Mouse (Mus musculus): ENCODE results near the gene N4bp1. TPM values are rescaled to one million over a fixed set of nuclear protein-coding genes. Genes with fewer than 3 reads are reported as not detected.

The N4bp1 gene
- polyA plus RNA-seq, 1 experiment from 2014 or later = 2.8 TPM

- WGBS (ENCODE audit: insufficient replicate concordance) = 79% methylated on average over 11 of the region's 11 CpGs
- no peak overlapping the region for H3K9ac ChIP-seq
- DNase-seq (no peak), ATAC-seq (ENCODE audit: low read depth) (no peak)
- H3K27ac ChIP-seq = no peak overlapping the region
- peaks cover 8% of the 10 kb centered on the region for H3K4me1 ChIP-seq (replicated peaks)
- no peaks in the 10 kb centered on the region for H3K27me3 ChIP-seq
- H3K9me3 ChIP-seq (replicated peaks) = no peaks in the 10 kb centered on the region
- no peak overlapping the region for H3K4me3 ChIP-seq (replicated peaks)
- peaks cover 22% of the 10 kb centered on the region for H3K36me3 ChIP-seq
- no peak overlapping the region for H3K4me2 ChIP-seq
Observed at GRCm38 (mm10) chr8:86854686-86855085, 30.4 kb downstream of the N4bp1 start.

GRCm38 (mm10) chr8:86853989-86854373, 31.1 kb downstream of the N4bp1 start:
- H3K4me1 ChIP-seq (replicated peaks) = peaks cover 8% of the 10 kb centered on the region
- DNase-seq = no peak
- H3K27ac ChIP-seq = no peak overlapping the region
- H3K36me3 ChIP-seq = peaks cover 22% of the 10 kb centered on the region
- ATAC-seq (ENCODE audit: low read depth) = no peak
- WGBS (ENCODE audit: insufficient replicate concordance) = 65% methylated on average over 2 of the region's 2 CpGs
- H3K4me3 ChIP-seq (replicated peaks) = no peak overlapping the region
- no peaks in the 10 kb centered on the region for H3K27me3 ChIP-seq
- H3K9me3 ChIP-seq (replicated peaks) = no peaks in the 10 kb centered on the region
- H3K9ac ChIP-seq = no peak overlapping the region
- no peak overlapping the region for H3K4me2 ChIP-seq

GRCm38 (mm10) chr8:86853266-86853988, 31.6 kb downstream of the N4bp1 start:
- DNase-seq (no peak), ATAC-seq (ENCODE audit: low read depth) (no peak)
- Histone ChIP-seq H3K4me3 (replicated peaks) (no peak overlapping the region), H3K27ac (no peak overlapping the region), H3K36me3 (peaks cover 22% of the 10 kb centered on the region), H3K9me3 (replicated peaks) (no peaks in the 10 kb centered on the region), H3K4me1 (replicated peaks) (peaks cover 8% of the 10 kb centered on the region), H3K27me3 (no peaks in the 10 kb centered on the region), H3K4me2 (no peak overlapping the region), H3K9ac (no peak overlapping the region)
- 80% methylated on average over 8 of the region's 8 CpGs for WGBS (ENCODE audit: insufficient replicate concordance)

GRCm38 (mm10) chr8:86852491-86852890, 32.6 kb downstream of the N4bp1 start:
- Histone ChIP-seq H3K9ac (no peak overlapping the region), H3K4me1 (replicated peaks) (peaks cover 8% of the 10 kb centered on the region), H3K27ac (no peak overlapping the region), H3K9me3 (replicated peaks) (no peaks in the 10 kb centered on the region), H3K4me3 (replicated peaks) (no peak overlapping the region), H3K27me3 (no peaks in the 10 kb centered on the region), H3K36me3 (peaks cover 23% of the 10 kb centered on the region), H3K4me2 (no peak overlapping the region)
- WGBS (ENCODE audit: insufficient replicate concordance) = 87% methylated on average over 3 of the region's 3 CpGs
- ATAC-seq (ENCODE audit: low read depth) (no peak), DNase-seq (no peak)

- no peak for DNase-seq
- 81% methylated on average over 5 of the region's 5 CpGs for WGBS (ENCODE audit: insufficient replicate concordance)
- Histone ChIP-seq H3K36me3 (peaks cover 46% of the 10 kb centered on the region), H3K4me2 (no peak overlapping the region), H3K9ac (no peak overlapping the region), H3K27me3 (no peaks in the 10 kb centered on the region), H3K4me1 (replicated peaks) (peaks cover 19% of the 10 kb centered on the region), H3K4me3 (replicated peaks) (no peak overlapping the region), H3K9me3 (replicated peaks) (no peaks in the 10 kb centered on the region), H3K27ac (no peak overlapping the region)
- ATAC-seq (ENCODE audit: low read depth) = no peak
Observed at GRCm38 (mm10) chr8:86848876-86849275, 36.2 kb downstream of the N4bp1 start.

- H3K36me3 ChIP-seq = peaks cover 50% of the 10 kb centered on the region
Observed at GRCm38 (mm10) chr8:86848401-86848800, 36.7 kb downstream of the N4bp1 start.

GRCm38 (mm10) chr8:86847091-86847490, 38.0 kb downstream of the N4bp1 start:
- Histone ChIP-seq H3K9ac (no peak overlapping the region), H3K27ac (no peak overlapping the region), H3K9me3 (replicated peaks) (no peaks in the 10 kb centered on the region), H3K4me2 (no peak overlapping the region), H3K36me3 (peaks cover 61% of the 10 kb centered on the region), H3K4me1 (replicated peaks) (peaks cover 14% of the 10 kb centered on the region), H3K4me3 (replicated peaks) (no peak overlapping the region), H3K27me3 (no peaks in the 10 kb centered on the region)
- ATAC-seq (ENCODE audit: low read depth) (no peak), DNase-seq (no peak)
- 66% methylated on average over 3 of the region's 3 CpGs for WGBS (ENCODE audit: insufficient replicate concordance)

More at GRCm38 (mm10) chr8:86848401-86848800, 36.7 kb downstream of the N4bp1 start:
- 81% methylated on average over 6 of the region's 6 CpGs for WGBS (ENCODE audit: insufficient replicate concordance)
- Histone ChIP-seq H3K9ac (no peak overlapping the region), H3K4me1 (replicated peaks) (peaks cover 19% of the 10 kb centered on the region), H3K4me3 (replicated peaks) (no peak overlapping the region), H3K27ac (no peak overlapping the region), H3K4me2 (no peak overlapping the region), H3K9me3 (replicated peaks) (no peaks in the 10 kb centered on the region), H3K27me3 (no peaks in the 10 kb centered on the region)
- ATAC-seq (ENCODE audit: low read depth) (no peak), DNase-seq (no peak)

GRCm38 (mm10) chr8:86845875-86846274, 39.2 kb downstream of the N4bp1 start:
- H3K27ac ChIP-seq = no peak overlapping the region
- ATAC-seq (ENCODE audit: low read depth) (no peak), DNase-seq (no peak)
- H3K9me3 ChIP-seq (replicated peaks) = no peaks in the 10 kb centered on the region
- peaks cover 11% of the 10 kb centered on the region for H3K4me1 ChIP-seq (replicated peaks)
- H3K4me3 ChIP-seq (replicated peaks) = no peak overlapping the region
- no peak overlapping the region for H3K9ac ChIP-seq
- peaks cover 63% of the 10 kb centered on the region for H3K36me3 ChIP-seq
- 70% methylated on average over 5 of the region's 5 CpGs for WGBS (ENCODE audit: insufficient replicate concordance)
- H3K4me2 ChIP-seq = no peak overlapping the region
- no peaks in the 10 kb centered on the region for H3K27me3 ChIP-seq

- DNase-seq = no peak
Observed at GRCm38 (mm10) chr8:86844856-86845255, 40.2 kb downstream of the N4bp1 start.

GRCm38 (mm10) chr8:86843896-86844295, 41.2 kb downstream of the N4bp1 start:
- H3K9ac ChIP-seq = no peak overlapping the region
- peaks cover 14% of the 10 kb centered on the region for H3K4me1 ChIP-seq (replicated peaks)
- no peak overlapping the region for H3K4me3 ChIP-seq (replicated peaks)
- no peak overlapping the region for H3K4me2 ChIP-seq
- 65% methylated on average over 8 of the region's 8 CpGs for WGBS (ENCODE audit: insufficient replicate concordance)
- H3K27ac ChIP-seq = no peak overlapping the region
- no peak; the same call in 1 of the 2 replicates for ATAC-seq (ENCODE audit: low read depth)
- H3K9me3 ChIP-seq (replicated peaks) = no peaks in the 10 kb centered on the region
- DNase-seq = no peak
- peaks cover 64% of the 10 kb centered on the region for H3K36me3 ChIP-seq
- no peaks in the 10 kb centered on the region for H3K27me3 ChIP-seq

More at GRCm38 (mm10) chr8:86844856-86845255, 40.2 kb downstream of the N4bp1 start:
- Histone ChIP-seq H3K27me3 (no peaks in the 10 kb centered on the region), H3K4me2 (no peak overlapping the region), H3K9me3 (replicated peaks) (no peaks in the 10 kb centered on the region), H3K27ac (no peak overlapping the region), H3K4me3 (replicated peaks) (no peak overlapping the region), H3K4me1 (replicated peaks) (peaks cover 14% of the 10 kb centered on the region), H3K9ac (no peak overlapping the region), H3K36me3 (peaks cover 64% of the 10 kb centered on the region)
- no peak for ATAC-seq (ENCODE audit: low read depth)
- WGBS (ENCODE audit: insufficient replicate concordance) = 88% methylated on average over 6 of the region's 6 CpGs

- H3K36me3 ChIP-seq = peaks cover 50% of the 10 kb centered on the region
- DNase-seq (no peak), ATAC-seq (ENCODE audit: low read depth) (no peak)
- H3K9me3 ChIP-seq (replicated peaks) = no peaks in the 10 kb centered on the region
- H3K27ac ChIP-seq = no peak overlapping the region
- H3K4me2 ChIP-seq = no peak overlapping the region
- H3K9ac ChIP-seq = no peak overlapping the region
- WGBS (ENCODE audit: insufficient replicate concordance) = 85% methylated on average over 8 of the region's 8 CpGs
- peaks cover 14% of the 10 kb centered on the region for H3K4me1 ChIP-seq (replicated peaks)
- no peaks in the 10 kb centered on the region for H3K27me3 ChIP-seq
- no peak overlapping the region for H3K4me3 ChIP-seq (replicated peaks)
Observed at GRCm38 (mm10) chr8:86841556-86842309, 43.3 kb downstream of the N4bp1 start.
